Mouse (Mus musculus): Measurements from ENCODE around the gene Kcnj15. TPM values are rescaled to one million over a fixed set of nuclear protein-coding genes. Genes with fewer than 3 reads are reported as not detected.

Gene Kcnj15
- total RNA-seq, 2 experiments from 2014 or later = 0.71 to 0.73 TPM

DNA sequence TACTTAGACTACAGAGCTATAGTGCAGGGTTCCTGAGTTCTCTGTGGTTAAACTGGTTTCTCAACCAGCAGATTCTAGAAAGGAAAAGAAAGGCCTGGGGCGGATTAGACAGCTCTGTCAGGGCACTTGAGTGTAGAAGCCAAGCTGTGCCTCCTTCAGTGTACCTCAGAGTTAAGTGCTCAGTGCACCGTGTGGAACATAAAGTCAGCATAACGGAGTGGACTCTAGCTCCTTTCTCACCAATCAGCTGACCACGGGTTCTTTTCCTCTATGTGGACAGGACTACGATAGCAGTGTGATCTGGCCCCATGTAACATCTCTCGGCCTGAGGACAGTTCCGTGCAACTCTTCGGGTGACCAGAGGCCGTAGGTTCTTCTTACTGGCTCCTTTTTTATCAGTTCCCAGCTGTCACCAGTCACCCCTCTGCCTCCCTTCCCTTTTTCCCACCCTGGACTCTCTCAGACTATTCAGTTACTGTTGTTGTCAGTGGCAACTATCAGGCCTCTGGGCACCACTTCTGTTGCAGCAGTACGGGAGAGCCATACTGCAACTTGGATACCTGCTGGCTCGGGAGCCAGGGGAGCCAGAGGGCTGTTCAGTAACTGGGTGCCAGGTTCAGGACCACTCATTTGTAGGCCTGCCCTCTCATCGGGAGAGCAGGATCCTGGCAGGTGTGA lies 12.6 kb upstream of the Kcnj15 start:
- DNase-seq (ENCODE audit: low spot score in 2 of 2) = no peak

GRCm38 (mm10) chr16:95245499-95245898 lies 11.9 kb upstream of the Kcnj15 start:
- no peak for DNase-seq (ENCODE audit: low spot score in 2 of 2)

DNA sequence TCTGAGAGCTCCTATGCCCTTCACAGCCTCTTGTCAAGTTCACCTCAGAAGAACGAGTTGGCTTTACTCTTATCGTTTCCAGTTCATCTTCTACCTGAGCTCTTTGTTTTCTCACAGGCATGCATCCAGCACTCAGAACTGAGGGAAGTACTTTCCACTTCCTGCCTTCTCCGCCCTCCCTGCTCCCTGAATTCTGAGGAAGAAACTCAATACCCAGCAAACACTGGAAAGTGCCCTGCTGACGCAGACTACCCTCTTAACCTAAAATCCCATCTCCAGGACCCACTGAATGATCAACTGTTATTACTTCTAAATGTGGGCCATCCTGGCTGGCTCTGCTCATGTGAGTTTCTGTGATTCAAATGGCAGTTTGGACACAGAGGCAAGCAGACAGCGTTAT lies 8.7 kb upstream of the Kcnj15 start:
- no peak for DNase-seq (ENCODE audit: low spot score in 2 of 2)

GRCm38 (mm10) chr16:95256648-95257047 lies 710 bp upstream of the Kcnj15 start:
- DNase-seq (ENCODE audit: low spot score in 2 of 2) = no peak

DNA sequence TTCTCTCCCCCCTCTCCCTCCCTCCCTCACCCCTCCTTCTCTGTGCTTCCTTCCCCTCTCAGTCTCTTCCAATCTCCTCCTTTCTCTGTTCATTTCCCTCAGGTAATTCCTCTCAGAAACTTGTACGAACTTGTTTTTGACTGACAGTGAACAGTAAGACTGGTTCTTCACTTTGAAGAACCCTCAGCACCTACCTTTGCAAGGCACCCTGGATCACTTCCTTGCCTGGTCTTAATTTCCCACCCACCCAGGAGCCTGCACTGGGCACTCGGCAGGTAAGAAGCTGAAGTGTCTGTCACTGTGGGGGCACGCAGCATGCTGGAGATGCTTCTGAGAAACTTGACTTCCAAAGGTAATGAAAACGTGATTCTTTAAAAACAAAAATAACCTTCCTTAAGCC lies 742 bp downstream of the Kcnj15 start:
- DNase-seq (ENCODE audit: low spot score in 2 of 2) = no peak

DNA sequence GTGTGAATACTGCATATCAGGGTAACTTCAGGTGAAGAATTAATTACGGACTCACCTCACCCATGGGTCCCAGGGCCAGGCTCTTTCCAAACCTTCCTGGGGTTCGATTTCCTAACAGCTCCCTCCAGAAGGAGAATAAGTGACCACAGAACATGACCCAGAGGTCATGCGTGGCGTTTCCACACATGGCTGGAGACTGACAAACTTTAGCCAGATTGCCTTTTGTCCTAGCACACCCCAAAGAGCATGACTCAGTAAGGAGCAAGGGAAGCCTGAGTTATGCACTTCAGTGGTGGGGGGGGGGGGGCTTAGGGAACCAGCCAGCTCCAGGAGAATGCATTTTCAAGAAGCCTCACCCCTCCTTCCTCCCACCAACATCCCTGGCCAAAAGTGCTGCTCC lies 2.1 kb downstream of the Kcnj15 start:
- no peak for DNase-seq (ENCODE audit: low spot score in 2 of 2)

DNA sequence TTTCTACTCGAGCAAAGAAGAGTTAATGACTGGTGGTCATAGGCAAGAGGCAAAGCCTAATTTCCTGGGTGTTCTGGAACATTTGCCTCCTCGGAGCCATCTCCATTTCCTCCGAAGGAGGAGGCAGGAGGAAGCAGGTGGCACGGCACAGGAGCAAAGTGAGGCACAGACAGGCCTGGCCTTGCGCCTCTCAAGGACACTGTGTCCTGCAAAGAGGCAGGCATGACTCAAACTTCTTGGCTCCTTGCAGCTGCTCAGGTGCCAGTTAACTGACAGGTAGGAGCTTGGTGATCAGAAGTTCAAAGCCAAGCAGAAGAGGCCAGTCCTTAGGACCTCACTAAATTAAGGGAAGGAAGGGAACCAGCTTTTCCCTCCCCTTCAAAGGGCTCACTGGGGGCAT lies 3.3 kb downstream of the Kcnj15 start:
- no peak for DNase-seq (ENCODE audit: low spot score in 2 of 2)

- no peak for DNase-seq (ENCODE audit: low spot score in 2 of 2)
Measured at GRCm38 (mm10) chr16:95261807-95262206, 4.4 kb downstream of the Kcnj15 start.

DNA sequence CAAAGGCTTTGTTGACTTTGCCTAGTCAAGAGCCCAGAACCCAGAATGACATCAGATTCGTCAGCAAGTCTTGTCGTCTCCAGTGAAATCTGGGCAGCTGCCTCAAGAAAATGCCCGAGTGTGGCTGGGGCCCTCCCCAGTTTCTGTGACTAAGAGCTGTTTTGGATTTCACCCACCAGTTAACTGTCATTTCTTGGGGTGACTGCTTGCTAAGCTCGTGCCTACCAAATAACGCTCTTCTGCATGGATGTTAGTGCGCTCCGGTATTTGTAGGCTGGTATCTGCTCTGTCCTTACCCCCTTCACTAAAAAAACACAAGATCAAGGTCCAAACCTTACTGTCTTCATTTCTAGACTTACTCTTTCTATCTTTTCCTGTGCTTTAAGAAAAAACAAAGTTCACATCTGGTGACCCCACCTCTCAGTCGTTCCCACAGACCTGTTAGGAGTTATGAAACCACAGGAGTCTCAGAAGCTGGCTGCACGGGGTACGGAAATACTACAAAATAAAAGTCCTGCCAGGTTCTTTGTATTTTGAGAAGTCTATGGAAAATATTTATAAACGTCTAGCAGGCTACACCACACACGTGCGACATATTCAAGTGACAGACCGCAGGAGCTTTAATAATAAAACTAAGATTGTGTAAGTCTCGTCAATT lies 5.5 kb downstream of the Kcnj15 start:
- no peak for DNase-seq (ENCODE audit: low spot score in 2 of 2)

DNA sequence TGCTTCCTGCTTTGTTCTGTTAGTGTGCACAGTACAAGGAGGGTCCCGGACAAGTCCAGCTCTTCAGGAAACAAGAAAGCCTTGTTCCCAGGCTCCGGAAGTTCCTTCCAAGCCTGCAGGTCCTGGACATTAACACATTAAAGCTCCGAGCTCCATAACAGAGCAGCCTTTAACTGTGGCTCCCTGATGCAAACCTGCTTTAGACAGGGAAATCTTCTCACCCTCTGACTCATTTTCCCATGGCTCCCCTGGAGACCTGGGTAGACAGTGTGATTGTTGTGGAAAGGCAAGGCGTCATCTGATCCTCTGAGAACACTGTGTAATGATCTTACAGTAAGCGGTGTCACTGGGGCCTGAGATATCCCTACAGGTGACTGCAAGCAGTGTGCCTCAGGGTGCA lies 7.0 kb downstream of the Kcnj15 start:
- DNase-seq (ENCODE audit: low spot score in 2 of 2) = no peak

- DNase-seq (ENCODE audit: low spot score in 2 of 2) = no peak
Measured at GRCm38 (mm10) chr16:95267481-95268183, 10.3 kb downstream of the Kcnj15 start.

- DNase-seq (ENCODE audit: low spot score in 2 of 2) = no peak
Measured at GRCm38 (mm10) chr16:95269610-95270009, 12.3 kb downstream of the Kcnj15 start.

GRCm38 (mm10) chr16:95273101-95273500 lies 15.7 kb downstream of the Kcnj15 start:
- DNase-seq (ENCODE audit: low spot score in 2 of 2) = no peak

- no peak for DNase-seq (ENCODE audit: low spot score in 2 of 2)
Measured at GRCm38 (mm10) chr16:95275713-95276502, 18.6 kb downstream of the Kcnj15 start.

- no peak for DNase-seq (ENCODE audit: low spot score in 2 of 2)
Measured at GRCm38 (mm10) chr16:95279015-95279414, 21.7 kb downstream of the Kcnj15 start.

DNA sequence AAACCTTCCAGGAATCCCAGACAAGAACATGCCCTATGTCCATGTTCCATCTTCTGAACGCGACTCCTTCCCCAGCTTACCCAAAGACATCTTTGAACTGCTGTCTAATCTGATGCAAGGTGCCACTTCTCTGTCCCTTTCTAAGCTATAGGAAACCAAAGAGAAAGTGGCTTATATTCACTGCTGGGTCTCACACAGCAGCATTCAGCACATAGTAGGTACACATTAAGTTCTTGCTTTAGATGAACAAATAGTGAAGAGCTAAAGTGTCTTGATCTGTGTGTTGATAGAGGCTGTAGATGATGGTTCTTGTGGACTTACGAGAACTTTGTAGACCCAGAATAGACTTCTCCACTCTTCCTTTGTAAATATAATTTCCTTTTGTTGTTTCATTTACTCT lies 23.0 kb downstream of the Kcnj15 start:
- DNase-seq (ENCODE audit: low spot score in 2 of 2) = no peak

DNA sequence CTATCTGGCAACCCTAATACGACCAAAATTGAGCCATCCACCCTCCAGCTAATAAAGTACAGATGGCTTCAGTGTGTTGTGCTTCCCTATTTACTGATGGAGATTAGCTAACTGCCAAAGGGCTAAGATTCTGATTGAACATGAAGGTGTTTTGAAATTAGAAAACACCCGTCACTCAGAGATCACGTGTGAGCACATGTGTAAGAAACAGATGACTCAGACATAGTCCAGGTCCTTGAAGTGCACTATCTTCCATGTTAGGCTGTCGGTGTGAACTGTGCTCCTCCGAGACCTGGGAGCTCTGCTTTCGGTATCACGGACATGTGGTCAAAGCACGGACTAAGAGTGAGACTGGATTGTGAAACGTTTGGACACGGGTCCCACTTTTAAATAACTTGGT lies 26.0 kb downstream of the Kcnj15 start:
- DNase-seq (ENCODE audit: low spot score in 2 of 2) = no peak

DNA sequence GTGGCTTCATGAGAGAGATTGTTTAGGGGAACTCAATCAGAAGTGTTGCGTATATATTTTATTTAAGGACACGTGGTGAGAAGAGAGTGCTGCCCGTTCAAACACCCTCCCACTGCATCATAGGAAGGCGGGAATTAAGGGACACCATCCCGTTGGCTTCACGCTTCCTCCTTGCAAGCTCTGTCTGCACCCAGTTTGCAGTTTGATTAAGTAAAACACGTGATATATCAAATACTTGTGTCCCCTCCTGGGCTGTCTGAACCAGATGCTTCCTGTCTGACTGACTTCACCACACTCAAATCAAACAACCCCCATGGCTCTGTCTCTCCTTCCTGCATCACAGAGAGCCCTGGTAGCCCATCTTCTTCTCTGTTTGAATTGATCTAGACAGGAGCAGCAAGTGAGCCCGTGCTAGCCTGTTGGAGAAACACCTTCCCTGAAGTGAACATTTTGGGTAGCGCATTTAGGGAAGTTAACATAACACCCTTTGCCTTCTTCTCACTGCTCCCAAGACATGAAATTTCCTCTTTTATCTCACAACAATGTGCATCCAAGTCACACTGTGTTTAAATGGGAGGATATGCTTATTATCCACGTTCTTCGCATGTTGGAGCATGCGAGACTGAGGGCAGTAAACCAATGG lies 26.8 kb downstream of the Kcnj15 start:
- DNase-seq (ENCODE audit: low spot score in 2 of 2) = no peak

GRCm38 (mm10) chr16:95285043-95285442 lies 27.7 kb downstream of the Kcnj15 start:
- no peak for DNase-seq (ENCODE audit: low spot score in 2 of 2)

DNA sequence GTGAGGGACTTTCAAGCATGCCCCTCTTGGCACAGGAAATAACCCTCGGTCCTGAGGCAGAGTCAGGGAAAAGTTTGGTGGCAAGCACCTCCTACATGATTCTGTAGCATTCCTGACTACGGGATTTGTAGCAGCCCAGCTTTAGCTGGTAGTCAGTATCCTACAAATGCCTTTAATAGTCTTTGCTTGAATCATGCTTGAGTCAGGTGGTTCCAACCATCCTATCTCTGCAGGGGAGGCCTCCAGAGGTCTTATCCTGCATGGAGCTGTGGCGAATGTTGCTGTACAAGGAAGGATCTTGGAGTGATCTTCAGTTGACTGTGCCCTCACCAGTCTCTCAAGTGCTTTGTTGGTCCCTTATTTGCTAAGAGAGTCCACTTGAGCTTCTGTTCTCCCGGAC lies 28.4 kb downstream of the Kcnj15 start:
- DNase-seq (ENCODE audit: low spot score in 2 of 2) = no peak

DNA sequence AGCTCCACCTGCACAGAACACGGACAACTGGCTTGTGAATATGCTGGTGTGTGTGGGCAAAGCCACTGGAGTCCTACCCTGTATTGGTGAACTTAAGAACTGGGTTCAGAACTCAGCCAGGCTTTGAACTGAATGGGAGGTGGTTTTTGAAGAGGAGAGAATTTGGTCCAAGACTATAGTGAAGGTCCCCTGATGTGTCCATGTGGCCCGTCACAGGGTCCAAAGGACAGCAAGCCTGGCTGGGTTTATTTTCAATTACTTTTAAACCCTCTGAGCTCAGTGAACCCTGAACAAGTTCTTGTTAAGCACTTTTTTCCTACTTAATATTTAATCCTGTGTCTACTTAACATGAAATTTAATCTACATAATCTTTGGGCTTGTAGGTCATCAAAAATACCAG lies 30.3 kb downstream of the Kcnj15 start:
- no peak for DNase-seq (ENCODE audit: low spot score in 2 of 2)

Data from gastrocnemius, postnatal 4 days (tissue).